Mouse (Mus musculus) CH12.LX (cell line): Measurements from ENCODE around the gene Il17rd.

Source experiments
- MAX ChIP-seq: IDR thresholded peaks from 2 replicates; pipeline ENCODE4 v1.6.1; 2011; ENCODE audit warnings: low read length, improper control_type of control experiment
- POLR2A ChIP-seq: IDR thresholded peaks from 2 replicates; pipeline ENCODE4 v1.6.1; 2011; ENCODE audit warnings: low read depth, mild to moderate bottlenecking, improper control_type of control experiment, low read length

DNA sequence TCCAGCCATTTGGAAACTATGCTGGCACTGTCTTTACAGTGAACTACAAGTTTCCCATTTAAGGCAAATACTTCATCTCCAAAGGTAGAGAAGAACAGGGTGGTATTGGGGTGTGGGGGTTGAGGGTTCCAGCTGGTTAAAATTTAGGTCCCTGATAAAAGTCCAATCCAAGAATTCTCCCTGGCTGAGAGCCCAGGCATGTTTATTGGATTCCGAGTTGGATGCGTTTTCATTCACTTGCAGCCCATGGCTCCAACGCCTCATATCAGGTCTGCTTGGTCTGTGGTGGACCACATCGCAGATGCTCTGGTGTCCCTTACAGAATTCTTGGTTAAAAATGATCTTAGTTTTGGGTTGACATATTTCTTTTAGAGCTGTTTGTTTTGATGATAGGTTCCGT, 4.7 kb downstream of the Il17rd start:
- TF ChIP-seq MAX (no peak), POLR2A (no peak)
